ENCODE assay signal across 19 mouse cellular contexts in the genomic region with DNA sequence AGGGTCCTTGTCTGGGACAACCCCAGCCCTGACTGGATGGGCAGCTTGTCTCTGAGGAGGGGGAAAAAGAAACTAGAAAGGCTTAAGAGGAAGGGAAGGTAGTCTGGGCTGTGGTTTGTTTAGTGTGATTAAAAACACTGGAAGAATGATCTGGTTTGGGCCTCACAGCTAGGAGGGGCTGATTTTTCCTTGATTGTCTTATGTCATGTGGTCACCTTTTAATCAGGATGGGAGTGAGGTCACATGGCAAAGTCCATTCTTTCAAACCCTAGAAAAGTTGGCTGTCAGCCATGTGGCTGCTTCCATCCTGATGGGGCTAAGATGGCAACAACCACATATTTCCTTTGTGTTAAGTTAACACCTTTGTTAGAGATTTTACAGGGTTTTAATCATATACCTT. TPM values are rescaled to one million over a fixed set of nuclear protein-coding genes. Genes with fewer than 3 reads are reported as not detected.
DNase-seq lines count a peak whose midpoint lies in the region; ATAC-seq and TF ChIP-seq lines count a peak whose summit lies in the region.
"Had no signal": no experiment of that assay in that cellular context is flagged by ENCODE, and none has a peak within 500 bp of the region (broad histone marks: within the 10 kb centered on the region; RNA-seq: fewer than 3 reads in every experiment).

No protein-coding gene starts in this region.

- H3K9me3 ChIP-seq in intestine, embryonic 16.5 days (ENCODE audit: control insufficient read depth, low read length): no peaks in the 10 kb centered on the region
- no peaks in the 10 kb centered on the region for H3K9me3 ChIP-seq in midbrain, postnatal 0 days (ENCODE audit: low read length)
- H3K9me3 ChIP-seq: hindbrain, embryonic 15.5 days; limb, embryonic 12.5 days; liver, embryonic 13.5 days; midbrain, embryonic 12.5 days had no signal

- no peaks in the 10 kb centered on the region for H3K4me1 ChIP-seq in intestine, embryonic 16.5 days (ENCODE audit: control insufficient read depth, insufficient read depth, low read length)
- no peaks in the 10 kb centered on the region for H3K4me1 ChIP-seq in midbrain, postnatal 0 days (ENCODE audit: insufficient read depth, low read length)
- H3K4me1 ChIP-seq: heart, embryonic 10.5 days; hindbrain, embryonic 15.5 days; limb, embryonic 12.5 days; liver, embryonic 13.5 days; midbrain, embryonic 12.5 days had no signal

- peak; percentile 12 for DNase-seq in heart, postnatal 4 days
- DNase-seq in heart, adult 11 months: no peak
- DNase-seq in kidney, postnatal 36 days: peak; percentile 17 to 38
- DNase-seq in kidney, adult 18-20 months: no peak
- DNase-seq in 416B (ENCODE audit: low read depth): peak; percentile 9
- no peak for DNase-seq in midbrain, postnatal 0 days (ENCODE audit: low spot score)
- DNase-seq: adrenal gland, postnatal 36 days; cerebellum, adult 11 months; gastrocnemius, adult 2 months; layer of hippocampus, postnatal 36 days; liver, embryonic 13.5 days; lung, adult 2 months; right cerebral cortex, postnatal 14 days had no signal

- no peak overlapping the region for H3K9ac ChIP-seq in intestine, embryonic 16.5 days (ENCODE audit: low read depth, low read length)
- no peak overlapping the region for H3K9ac ChIP-seq in midbrain, postnatal 0 days (replicated peaks; ENCODE audit: low read length, poor library complexity, severe bottlenecking)
- H3K9ac ChIP-seq: hindbrain, embryonic 15.5 days; limb, embryonic 12.5 days; liver, embryonic 13.5 days; midbrain, embryonic 12.5 days had no signal

- no peak overlapping the region for H3K4me2 ChIP-seq in intestine, embryonic 16.5 days (ENCODE audit: low read depth, low read length)
- no peak overlapping the region for H3K4me2 ChIP-seq in midbrain, postnatal 0 days (ENCODE audit: low read depth, low read length, poor library complexity, severe bottlenecking)
- H3K4me2 ChIP-seq: hindbrain, embryonic 15.5 days; limb, embryonic 12.5 days; liver, embryonic 13.5 days; midbrain, embryonic 12.5 days had no signal

- no peaks in the 10 kb centered on the region for H3K36me3 ChIP-seq in intestine, embryonic 16.5 days (ENCODE audit: control insufficient read depth, insufficient read depth, low read length)
- no peaks in the 10 kb centered on the region for H3K36me3 ChIP-seq in midbrain, postnatal 0 days (ENCODE audit: insufficient read depth, low read length)
- H3K36me3 ChIP-seq: hindbrain, embryonic 15.5 days; limb, embryonic 12.5 days; liver, embryonic 13.5 days; midbrain, embryonic 12.5 days had no signal

- no peak overlapping the region for H3K4me3 ChIP-seq in intestine, embryonic 16.5 days (ENCODE audit: low read length)
- no peak overlapping the region for H3K4me3 ChIP-seq in midbrain, postnatal 0 days (ENCODE audit: low read depth, low read length)
- H3K4me3 ChIP-seq: gastrocnemius, adult 2 months; heart, embryonic 10.5 days; hindbrain, embryonic 15.5 days; limb, embryonic 12.5 days; liver, embryonic 13.5 days; midbrain, embryonic 12.5 days had no signal

- ATAC-seq in intestine, embryonic 16.5 days: peak; percentile 76
- ATAC-seq in midbrain, postnatal 0 days (ENCODE audit: low FRiP score): no peak
- ATAC-seq: Patski had no signal

- TF ChIP-seq CTCF in midbrain, postnatal 0 days (IDR thresholded peaks at IDR 0.05): no peak

- H3K27me3 ChIP-seq in intestine, embryonic 16.5 days (replicated peaks; ENCODE audit: control insufficient read depth, insufficient read depth, low read length): no peaks in the 10 kb centered on the region
- H3K27me3 ChIP-seq in midbrain, postnatal 0 days (ENCODE audit: insufficient read depth, low read length): no peaks in the 10 kb centered on the region
- H3K27me3 ChIP-seq: hindbrain, embryonic 15.5 days; limb, embryonic 12.5 days; liver, embryonic 13.5 days; midbrain, embryonic 12.5 days; Patski had no signal

- H3K27ac ChIP-seq in intestine, embryonic 16.5 days (ENCODE audit: low read length): no peak overlapping the region
- H3K27ac ChIP-seq in midbrain, postnatal 0 days (ENCODE audit: low read depth, low read length): no peak overlapping the region
- H3K27ac ChIP-seq: gastrocnemius, adult 2 months; heart, embryonic 10.5 days; hindbrain, embryonic 15.5 days; limb, embryonic 12.5 days; liver, embryonic 13.5 days; midbrain, embryonic 12.5 days had no signal

RNA-seq across cellular contexts. Expression of a gene that starts 28.0 kb away (rescaled TPM):
- 10 to 100 TPM; 41.0 to 41.5 TPM for total RNA-seq in heart, postnatal 4 days (2021)
- polyA plus RNA-seq in intestine, embryonic 16.5 days (2015; fragmentation: Nextera tagmentation; extraction: Ambion mirVana): 65.1 and 71.2 TPM in 2 replicates
- total RNA-seq in midbrain, postnatal 0 days (2014; rRNA removed): 27.3 and 39.7 TPM in 2 replicates
- polyA plus RNA-seq in midbrain, postnatal 0 days (2015; fragmentation: Nextera tagmentation; extraction: Ambion mirVana): 50.8 and 51.8 TPM in 2 replicates

Comparison
In these comparisons a context has a peak if more than half of its experiments do, and no peak if none do; other contexts are left out.
1. DNase-seq: peak in heart, postnatal 4 days (single experiment), kidney, postnatal 36 days (2 of 2) and 416B (single experiment); none in heart, adult 11 months (single experiment), kidney, adult 18-20 months (single experiment) and midbrain, postnatal 0 days (single experiment).